Mouse (Mus musculus): ENCODE measurements at regions not wholly inside any gene's neighbourhood (a gene's known extent, or its start where the extent isn't known, plus 50 kb on each side); places are given as distances from the start of the nearest gene placed in this dataset.

DNA sequence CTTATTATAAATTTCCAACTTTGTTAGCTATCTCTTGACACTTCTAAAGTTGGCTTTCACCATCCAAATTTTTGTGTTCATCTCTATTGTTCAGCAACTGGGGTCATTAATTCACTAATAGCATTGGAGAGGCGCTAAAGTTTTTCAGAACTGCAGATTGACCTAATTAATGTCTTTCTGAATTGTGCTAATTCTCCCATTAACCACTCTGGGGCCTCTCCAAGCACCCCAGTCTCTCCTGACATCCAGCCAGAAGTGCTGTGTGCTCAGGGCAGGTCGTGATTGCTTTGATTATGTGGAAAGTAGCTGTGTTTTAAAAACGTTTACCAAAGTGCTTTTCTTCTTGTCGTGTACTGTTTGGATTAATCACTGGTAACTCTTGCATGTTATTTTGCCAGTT lies 117.0 kb upstream of the Rbms1 start:
- DNase-seq: no peak

DNA sequence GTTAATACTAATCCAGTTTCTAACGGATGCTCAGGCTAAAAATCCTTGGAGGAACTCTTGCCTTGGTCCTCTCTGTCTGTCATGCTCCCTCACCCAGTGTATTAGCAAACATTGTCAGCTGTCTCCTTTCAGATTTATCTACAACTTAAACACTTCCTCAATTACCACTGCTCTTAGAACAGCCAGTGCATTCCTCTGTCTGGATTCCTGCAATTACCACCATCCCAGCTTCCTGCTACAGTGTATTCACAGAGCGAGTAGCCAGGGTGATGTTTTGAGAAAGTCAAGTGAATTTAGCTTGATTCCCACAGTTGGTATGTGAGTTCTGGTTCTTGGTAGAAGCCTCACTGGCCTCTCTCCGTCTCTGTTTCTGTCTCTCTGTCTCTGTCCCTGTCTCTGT lies 108.0 kb upstream of the Rbms1 start:
- DNase-seq: no peak

DNA sequence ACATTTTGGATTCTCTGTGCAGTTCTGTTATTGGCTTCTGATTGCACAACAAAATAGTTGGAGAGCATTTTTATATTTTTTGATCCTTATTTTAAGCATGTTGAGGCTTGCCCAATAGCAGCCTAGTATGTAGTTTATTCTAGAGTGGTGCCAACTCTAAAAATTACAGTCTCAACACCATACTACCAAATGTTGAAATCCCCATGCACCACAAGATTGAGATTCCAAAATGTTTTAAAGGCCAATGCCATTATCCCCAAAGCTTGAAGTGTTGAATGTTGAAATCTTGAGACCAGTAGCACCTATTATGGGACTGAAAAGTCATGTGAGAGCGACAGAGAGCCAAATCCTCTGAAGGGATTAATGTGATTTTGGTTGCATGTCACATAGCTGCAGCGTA lies 104.9 kb upstream of the Rbms1 start:
- no peak for DNase-seq

DNA sequence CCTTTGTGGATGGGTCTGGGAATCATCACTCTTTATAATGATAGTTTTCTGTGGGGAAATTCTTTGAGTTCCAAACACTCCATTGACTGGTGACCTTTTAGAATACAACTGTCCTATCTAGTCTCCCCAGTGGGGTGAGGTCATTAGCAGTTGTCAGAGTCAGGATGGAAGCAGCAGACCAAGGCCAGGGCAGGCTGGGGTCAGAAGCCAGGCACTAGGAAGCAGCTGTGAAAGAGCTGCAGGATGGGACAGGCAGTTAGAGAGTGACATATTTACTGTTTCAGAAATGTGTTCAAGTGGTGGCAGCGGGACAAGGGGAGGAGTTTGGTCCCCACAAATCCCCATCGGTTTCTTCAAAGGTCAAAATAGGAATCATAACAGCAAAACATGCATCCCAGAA lies 99.1 kb upstream of the Rbms1 start:
- DNase-seq: no peak

DNA sequence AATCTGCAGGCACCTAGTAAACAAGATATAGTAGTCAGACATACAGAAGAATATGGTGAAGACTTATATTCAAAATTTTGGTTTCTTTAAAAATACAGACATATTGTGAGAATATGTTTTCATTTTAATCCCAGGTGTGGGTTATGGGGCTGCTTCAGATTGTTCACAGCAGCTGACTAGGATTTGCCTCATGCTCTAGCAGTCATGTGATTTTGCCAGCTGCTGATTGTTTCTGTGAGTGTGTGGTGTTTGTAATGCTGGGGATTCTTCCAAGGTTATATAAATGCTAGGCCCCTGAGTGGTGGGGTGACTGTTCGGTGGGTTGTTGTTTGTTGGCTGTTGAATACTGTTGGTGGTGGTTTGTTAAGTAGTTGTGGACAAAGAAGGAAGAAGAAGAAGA lies 97.9 kb upstream of the Rbms1 start:
- DNase-seq: no peak

DNA sequence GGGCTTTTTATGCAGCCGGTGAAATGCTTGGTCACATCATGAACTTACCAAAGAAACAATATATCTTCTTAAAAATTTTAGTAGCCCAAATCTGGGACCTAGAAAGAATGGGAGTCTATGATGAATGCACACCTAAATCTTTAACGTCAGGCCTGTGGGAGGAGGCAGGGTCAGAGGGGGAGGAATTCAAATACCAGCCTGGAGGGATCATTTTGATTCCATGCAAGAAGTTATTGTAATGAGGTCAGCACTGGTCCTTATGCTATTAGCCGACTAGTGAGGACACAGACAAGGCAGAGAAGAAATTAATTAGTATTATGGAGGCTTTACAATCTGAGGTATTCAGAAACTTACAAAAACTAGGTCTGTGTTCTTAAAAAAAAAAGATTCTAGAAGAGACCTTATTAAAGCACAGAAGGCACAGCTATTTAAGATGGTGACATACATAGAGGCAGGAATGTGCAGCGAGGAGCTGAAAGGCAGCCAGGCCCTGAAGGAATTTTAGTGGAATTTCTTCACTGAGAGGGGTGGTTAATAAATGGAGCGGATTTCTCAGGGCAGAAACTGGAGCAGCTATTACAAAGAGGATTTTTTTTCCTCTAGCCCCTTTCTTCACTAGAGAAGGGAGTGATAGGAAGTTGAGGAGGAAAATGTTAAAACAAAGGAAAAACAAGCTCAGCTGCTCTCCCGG lies 95.7 kb upstream of the Rbms1 start:
- DNase-seq: no peak

DNA sequence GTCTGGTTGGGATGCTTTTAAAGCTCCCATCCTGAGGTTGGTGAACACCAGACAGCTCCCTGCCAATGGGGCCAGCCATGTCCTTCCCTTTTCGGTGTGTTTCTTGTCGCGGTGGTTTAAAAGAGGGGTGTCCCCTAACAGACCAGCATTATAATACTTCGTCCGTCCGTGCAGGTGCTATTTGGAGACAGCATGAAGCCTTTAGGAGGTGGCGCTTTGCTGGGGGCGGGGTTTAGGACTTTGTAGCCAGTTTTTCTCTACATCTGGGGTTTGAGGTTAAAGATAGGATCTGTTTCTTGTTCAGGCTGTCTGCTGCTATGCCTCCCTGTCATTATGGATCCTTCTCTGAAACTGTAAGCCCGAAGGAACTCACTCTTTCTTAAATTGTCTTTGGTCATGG lies 89.3 kb upstream of the Rbms1 start:
- peak; percentile 52 for DNase-seq

DNA sequence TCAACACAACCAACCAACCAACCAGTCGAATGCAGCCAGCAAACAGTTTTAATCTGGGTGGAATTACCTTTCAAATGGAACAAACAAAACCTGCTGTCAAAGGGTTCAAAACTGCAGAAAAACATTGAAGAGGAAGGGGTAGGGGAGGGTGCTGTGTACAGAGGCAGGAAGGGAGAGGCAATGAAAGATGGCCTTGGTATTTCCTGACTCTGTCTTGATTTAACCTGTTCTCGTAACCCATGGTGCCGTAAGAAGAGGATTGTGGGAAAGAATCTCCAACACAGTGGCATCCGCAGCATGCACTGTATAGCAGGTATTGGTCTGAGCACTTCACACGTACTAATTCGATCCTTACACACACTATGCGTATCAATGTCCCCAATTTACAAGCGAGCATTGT lies 88.8 kb upstream of the Rbms1 start:
- no peak for DNase-seq

DNA sequence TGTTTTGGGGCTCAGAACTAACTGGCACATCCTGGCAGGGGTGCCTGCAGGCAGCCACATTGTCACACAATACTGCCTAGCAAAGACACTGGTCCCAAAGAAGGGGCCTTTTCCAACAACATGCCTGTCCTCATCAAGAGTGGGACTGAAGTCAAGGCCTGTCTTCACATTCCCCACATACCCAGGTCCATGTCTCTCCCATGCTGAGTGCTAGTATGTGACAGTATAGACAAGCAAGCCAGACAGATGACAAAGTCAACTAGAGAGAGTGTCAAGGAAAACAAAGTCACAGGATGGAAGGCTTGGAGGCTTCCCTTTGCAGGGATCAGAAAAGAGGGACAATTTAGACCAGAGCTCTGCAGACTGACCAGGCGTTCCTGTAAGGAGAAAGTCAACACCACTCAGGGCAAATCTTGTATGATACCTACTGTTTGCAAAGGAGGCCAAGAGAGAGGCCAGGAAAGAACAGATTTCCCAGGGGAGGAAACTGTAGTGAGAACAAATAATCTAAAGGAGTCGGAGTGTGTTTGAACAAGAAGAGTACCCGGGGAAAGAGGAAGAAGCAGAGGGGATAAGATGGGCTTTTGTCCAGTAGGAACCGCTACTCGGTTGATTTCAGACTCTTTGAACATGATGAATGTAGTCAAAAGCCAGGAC lies 83.2 kb upstream of the Rbms1 start:
- DNase-seq: no peak

DNA sequence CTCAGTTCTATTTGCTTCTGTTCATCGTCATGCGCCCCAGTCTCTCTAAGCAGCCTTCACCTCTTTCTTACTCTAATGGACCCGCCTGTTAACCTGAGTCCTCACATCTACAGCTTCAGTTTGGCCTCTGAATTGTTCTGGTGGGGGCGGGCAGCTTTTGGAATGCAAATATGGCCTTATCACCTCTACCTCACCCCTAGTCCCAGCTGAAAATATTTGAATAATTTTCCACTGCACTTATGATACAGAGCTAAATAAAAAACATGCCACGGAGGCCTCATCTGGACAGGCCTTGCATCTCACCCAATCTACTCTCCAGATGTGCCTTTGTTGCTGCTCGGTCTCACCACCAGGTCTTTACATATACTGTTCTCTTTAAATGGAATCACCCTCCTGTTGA lies 82.5 kb upstream of the Rbms1 start:
- DNase-seq: no peak

DNA sequence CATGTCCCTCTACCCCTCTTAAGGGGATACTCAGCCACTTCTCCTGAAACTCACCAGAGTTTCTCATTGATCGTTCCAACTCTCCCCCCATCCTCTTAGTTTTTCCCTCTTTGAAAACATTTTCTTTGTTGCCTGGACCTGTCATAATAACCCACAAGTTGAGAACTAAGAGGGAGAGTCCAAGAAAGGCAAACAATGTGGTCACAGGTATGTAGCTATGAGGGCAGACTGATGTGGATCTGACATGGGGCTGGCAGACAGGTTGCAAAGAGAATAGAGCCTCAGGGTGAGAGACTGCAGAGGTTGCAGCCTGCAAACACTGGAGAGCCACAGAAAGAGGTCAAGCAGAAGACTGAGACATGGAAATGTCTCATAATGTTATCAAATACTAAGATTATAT lies 69.9 kb upstream of the Rbms1 start:
- DNase-seq: no peak

DNA sequence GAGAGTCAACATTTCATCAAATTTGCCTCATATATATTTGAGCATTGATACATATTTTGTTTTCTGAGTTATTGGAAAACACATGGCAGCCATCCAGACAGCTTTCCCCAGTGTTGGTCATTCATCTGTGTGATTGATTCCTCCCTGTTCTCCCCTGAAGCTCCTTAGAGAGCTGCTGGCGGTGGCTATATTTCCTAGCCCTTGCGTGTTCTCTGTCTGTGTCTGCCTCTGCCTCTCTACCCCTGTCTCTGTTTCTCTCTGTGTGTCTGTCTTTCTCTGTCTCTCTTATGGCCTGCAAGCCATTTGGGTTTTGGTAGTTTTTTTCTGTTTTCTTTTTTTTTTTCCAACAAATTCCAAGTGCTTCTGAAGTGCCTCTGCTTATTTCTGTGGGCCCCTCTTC lies 66.7 kb upstream of the Rbms1 start:
- no peak for DNase-seq

DNA sequence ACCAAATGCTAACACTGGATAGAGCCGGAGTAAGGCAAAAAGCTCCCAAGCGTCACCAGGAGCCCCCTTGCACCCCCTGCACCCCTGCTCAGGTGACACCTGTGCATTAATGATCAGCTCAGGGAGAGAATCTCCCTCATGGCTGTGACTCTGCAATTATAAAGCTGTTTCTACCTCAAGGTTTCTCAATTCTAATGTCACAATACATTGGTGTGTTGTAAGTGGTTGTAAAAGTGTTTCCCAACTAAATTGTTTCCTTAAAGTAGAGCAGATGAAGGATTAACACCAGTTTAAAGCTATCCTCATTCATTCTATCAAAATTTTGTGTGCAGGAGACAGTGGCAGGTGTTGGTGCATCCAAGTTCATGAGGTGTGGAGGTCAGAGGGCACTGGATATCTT lies 65.6 kb upstream of the Rbms1 start:
- DNase-seq: no peak

DNA sequence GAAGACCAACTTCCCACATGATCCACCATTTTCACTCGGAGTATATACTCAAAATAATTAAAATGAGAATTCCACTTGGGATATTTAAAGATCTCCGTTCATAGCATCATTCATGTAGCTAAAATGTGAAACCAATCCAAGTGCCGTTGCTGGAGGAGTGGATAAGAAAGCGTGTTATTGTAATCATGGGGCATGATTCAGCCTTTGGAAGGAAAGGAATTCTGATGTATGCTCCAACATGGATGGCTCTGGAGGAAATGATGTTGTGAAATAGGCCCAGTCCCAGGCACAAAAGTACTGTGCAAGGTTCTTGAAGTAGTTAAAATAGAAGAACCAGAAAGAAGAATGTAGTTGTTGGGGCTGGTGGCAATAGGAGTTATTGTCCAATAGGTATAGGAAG lies 64.7 kb upstream of the Rbms1 start:
- no peak for DNase-seq

DNA sequence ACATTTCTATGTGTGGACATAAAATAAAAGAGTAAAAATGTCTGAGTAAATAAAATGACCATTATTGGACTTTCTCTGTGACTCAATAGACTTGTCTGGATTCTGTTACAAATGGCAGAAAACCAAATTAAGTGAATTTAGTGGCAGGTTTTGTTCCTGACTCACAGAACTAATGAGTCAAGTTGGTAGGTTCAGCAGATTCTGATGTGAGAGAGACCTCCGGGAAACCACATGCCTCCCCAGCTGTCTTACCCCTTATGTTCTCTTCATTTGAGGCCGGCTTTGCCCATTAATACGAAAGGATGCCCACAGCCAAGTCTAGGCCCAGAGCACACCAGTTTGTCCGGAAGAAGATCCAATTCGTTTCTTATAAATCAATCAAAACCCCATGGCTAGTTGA lies 59.4 kb upstream of the Rbms1 start:
- no peak for DNase-seq

DNA sequence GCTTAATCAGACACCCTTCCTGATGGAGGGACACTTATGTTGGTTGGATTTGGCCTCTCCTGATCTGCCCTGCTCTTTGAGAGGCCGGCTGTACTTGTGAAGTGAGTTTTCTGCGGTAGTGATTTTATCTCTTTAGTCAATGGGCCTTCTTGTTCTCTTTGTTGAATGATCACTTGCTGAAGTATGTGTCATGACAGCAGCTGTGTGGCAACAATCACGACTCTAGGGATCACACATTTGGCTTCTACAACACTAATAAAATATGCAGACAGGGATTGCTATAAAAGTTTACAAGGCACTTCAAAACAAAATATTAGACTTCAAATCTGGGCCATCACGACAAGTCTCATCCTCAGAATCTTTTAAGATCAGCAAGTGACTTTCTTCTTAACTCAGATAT lies 57.8 kb upstream of the Rbms1 start:
- DNase-seq: no peak

DNA sequence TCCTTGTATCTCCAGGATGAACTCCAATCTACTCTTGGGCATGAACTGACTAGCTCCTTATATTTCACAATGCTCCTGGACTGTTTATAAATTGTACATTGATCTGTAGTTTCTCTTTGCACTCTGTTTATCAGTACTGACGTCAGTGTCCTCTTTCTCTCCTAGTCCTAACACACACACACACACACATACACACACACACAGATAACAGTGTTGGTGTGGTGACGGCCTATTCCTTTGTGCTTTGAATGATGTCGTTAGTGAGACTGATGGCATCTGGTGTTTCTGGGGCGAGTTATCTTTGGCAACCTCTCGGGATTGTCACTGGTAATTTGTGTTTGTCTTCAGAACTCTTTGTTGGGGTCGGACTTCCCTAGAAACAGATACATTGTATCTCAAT lies 50.0 kb upstream of the Rbms1 start:
- DNase-seq: no peak

Data from thymus, postnatal 4 days (tissue).